Mouse (Mus musculus) limb, embryonic 15.5 days (tissue): Measurements from ENCODE around the gene Tcp1. TPM values are rescaled to one million over a fixed set of nuclear protein-coding genes. Genes with fewer than 3 reads are reported as not detected.
"Not testable (repeated sequence)": the region's sequence is repeated elsewhere in the genome, so short reads cannot be mapped to it uniquely, and the experiment has no call there.

ENCODE experiments used
- ATAC-seq: fragments of 200-750 bp; cut with Nextera tagmentation; 2 replicates; pipeline ENCODE4 v1.8.0; 2017; ENCODE audit warnings: low read depth, moderate TSS enrichment; ENCODE audit not compliant: insufficient number of reproducible peaks, low FRiP score, low TSS enrichment
- H3K27ac ChIP-seq: fragments of 300-500 bp; sonication (generic); 2 replicates; pipeline ENCODE4 v1.5.1; 2015; ENCODE audit warnings: moderate library complexity, mild to moderate bottlenecking, inconsistent platforms
- H3K27me3 ChIP-seq: fragments of 300-500 bp; sonication (generic); 2 replicates; pipeline ENCODE4 v1.6.1; 2015; ENCODE audit warnings: inconsistent platforms
- H3K36me3 ChIP-seq: fragments of 300-500 bp; sonication (generic); 2 replicates; pipeline ENCODE4 v1.6.1; 2015; ENCODE audit warnings: inconsistent platforms
- H3K4me1 ChIP-seq: fragments of 300-500 bp; sonication (generic); 2 replicates; pipeline ENCODE4 v1.6.1; 2015; ENCODE audit warnings: inconsistent platforms
- H3K4me2 ChIP-seq: fragments of 300-500 bp; sonication (generic); 2 replicates; pipeline ENCODE4 v1.6.1; 2015; ENCODE audit warnings: mild to moderate bottlenecking, inconsistent platforms
- H3K4me3 ChIP-seq: fragments of 300-500 bp; sonication (generic); 2 replicates; pipeline ENCODE4 v1.5.1; 2015; ENCODE audit warnings: mild to moderate bottlenecking, inconsistent platforms
- H3K9ac ChIP-seq: fragments of 300-500 bp; sonication (generic); 2 replicates; pipeline ENCODE4 v1.6.1; 2015; ENCODE audit warnings: inconsistent platforms
- H3K9me3 ChIP-seq: fragments of 300-500 bp; sonication (generic); 2 replicates; pipeline ENCODE4 v1.6.1; 2016; ENCODE audit warnings: inconsistent platforms
- WGBS: fragments of 180-500 bp; shearing (Covaris S2); methylation state at CpG from one replicate; pipeline ENCODE4 v1.1.7; 2015; 5-methylcytosine and 5-hydroxymethylcytosine counted together
- polyA plus RNA-seq: library from polyadenylated mRNA; unstranded; fragments of >200 nt; fragmentation: Nextera tagmentation; extraction: Ambion mirVana; gene quantifications from 2 replicates; pipeline ENCODE4 v1.2.1, GENCODE M21; 2015

Tcp1 gene
- polyA plus RNA-seq, 1 experiment from 2014 or later = 369 TPM

DNA sequence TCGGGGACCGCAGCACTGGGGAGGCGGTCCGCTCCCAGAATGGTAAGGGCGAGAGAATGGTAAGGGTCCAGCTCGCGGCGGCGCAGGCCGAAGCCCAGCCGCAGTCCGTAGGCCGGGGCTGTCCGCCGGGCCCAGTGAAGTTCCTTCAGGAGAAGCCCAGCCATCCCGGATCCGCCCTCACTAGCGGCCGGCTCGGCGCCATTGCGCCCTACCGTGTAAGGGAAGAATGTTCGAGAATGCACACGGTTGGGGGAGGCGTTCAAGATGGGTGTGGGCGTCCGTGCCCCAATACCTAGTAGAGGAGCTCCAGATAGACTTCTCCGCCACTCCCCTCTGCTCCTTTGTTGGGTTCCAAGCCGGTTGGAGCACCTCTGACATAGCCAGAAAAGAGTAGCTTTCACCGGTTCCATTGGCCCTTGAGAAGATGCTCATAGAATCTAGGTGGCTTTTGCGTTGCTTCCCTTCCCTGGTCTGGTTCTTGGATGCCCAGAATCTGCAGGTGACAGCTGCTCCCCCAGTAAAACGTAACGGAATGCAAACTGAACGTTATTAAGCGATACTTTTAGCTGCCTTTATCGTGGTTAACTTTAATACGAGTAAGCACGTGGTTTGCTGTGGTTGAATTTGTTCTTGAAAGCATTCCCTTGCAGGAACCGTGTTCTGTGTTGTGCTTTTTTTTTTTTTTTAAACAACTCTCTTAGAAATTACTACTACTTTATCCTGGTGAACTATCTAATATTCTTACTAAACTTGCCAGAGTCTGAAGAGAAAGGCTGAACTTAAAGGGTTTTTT, 1.3 kb downstream of the Tcp1 start:
- peak; percentile 40 for ATAC-seq
- Histone ChIP-seq H3K9ac (peak overlapping the region; percentile 98), H3K4me1 (peaks cover 14% of the 10 kb centered on the region; the same call in 1 of the 2 replicates), H3K4me3 (peak overlapping the region; percentile 88), H3K27me3 (no peaks in the 10 kb centered on the region), H3K36me3 (peaks cover 48% of the 10 kb centered on the region), H3K4me2 (peak overlapping the region; percentile 56), H3K27ac (peak overlapping the region; percentile 92), H3K9me3 (no peaks in the 10 kb centered on the region)
- WGBS = under 1% methylated on average over 40 of the region's 40 CpGs

DNA sequence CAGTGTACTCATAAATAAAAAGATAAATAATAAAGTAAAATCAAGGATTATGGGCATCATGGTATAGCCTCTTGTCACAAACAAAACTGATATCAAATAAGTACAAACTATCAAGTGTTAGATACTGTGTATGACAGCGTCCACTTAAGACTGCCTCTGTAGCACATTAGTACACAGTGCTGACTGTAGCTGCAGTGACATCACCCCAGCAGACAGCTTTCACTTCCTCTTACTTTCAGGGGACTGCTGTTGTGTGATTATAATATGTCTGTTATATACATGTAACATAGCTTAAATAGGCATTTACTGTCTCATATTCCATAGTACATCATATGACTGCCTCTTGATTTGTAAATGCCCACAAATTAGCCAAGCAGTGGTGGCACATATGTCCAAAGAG, 5.6 kb downstream of the Tcp1 start:
- no peaks in the 10 kb centered on the region for H3K27me3 ChIP-seq
- H3K4me3 ChIP-seq = no peak overlapping the region
- no peak overlapping the region for H3K9ac ChIP-seq
- H3K4me2 ChIP-seq = no peak overlapping the region
- no peak for ATAC-seq
- no peaks in the 10 kb centered on the region for H3K9me3 ChIP-seq
- peaks cover 7% of the 10 kb centered on the region; the same call in 1 of the 2 replicates for H3K4me1 ChIP-seq
- 92% methylated on average over 1 of the region's 1 CpGs for WGBS
- H3K36me3 ChIP-seq = peaks cover 66% of the 10 kb centered on the region
- no peak overlapping the region for H3K27ac ChIP-seq

DNA sequence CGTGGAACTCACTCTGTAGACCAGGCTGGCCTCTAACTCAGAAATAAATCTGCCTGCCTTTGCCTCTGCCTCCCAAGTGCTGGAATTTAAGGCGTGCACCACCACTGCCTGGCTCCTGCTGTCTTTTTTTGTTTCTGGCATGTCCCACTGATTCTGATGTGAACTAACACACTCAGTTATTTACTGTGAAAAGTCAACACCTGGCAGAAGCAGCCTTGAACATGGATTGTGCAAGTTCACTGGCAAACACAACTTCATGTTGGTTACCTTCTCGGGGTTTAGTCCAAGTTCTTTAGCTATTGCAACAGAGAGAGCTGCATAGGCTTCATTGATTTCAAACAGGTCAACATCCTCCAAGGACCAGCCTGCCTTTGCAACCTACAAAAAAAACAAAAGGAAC, 9.5 kb downstream of the Tcp1 start:
- Histone ChIP-seq H3K4me3 (no peak overlapping the region), H3K27me3 (no peaks in the 10 kb centered on the region), H3K4me1 (no peaks in the 10 kb centered on the region), H3K9ac (no peak overlapping the region), H3K9me3 (no peaks in the 10 kb centered on the region), H3K4me2 (no peak overlapping the region), H3K36me3 (peaks cover 61% of the 10 kb centered on the region), H3K27ac (no peak overlapping the region)
- 89% methylated on average over 3 of the region's 3 CpGs for WGBS
- ATAC-seq = no peak

DNA sequence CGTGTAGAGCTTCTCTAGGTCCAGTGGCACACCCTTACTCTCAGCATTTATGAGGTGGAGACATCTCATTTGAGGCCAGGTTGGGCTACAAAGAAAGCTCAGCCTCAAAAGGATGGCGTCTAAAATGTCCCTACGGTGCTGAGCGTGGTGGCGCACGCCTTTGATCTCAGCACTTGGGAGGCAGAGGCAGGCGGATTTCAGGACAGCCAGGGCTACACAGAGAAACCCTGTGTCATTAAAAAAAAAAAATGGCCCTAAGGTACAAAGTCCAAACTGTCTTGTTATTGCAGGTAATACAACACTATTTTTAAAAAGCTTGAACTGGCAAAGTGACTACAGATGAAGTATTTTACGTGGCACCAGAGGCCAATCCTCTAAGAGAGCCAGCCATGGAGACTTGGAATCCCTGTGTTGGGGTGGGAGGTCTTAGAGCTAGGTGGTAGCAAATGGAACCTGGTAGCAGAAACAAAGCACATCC, 10.2 kb downstream of the Tcp1 start:
- no peak for ATAC-seq
- WGBS = 87% methylated on average over 8 of the region's 8 CpGs
- peaks cover 54% of the 10 kb centered on the region for H3K36me3 ChIP-seq
- no peaks in the 10 kb centered on the region for H3K27me3 ChIP-seq
- H3K27ac ChIP-seq = no peak overlapping the region
- H3K4me3 ChIP-seq = no peak overlapping the region
- no peaks in the 10 kb centered on the region for H3K9me3 ChIP-seq
- no peak overlapping the region for H3K9ac ChIP-seq
- H3K4me1 ChIP-seq = no peaks in the 10 kb centered on the region
- H3K4me2 ChIP-seq = no peak overlapping the region

DNA sequence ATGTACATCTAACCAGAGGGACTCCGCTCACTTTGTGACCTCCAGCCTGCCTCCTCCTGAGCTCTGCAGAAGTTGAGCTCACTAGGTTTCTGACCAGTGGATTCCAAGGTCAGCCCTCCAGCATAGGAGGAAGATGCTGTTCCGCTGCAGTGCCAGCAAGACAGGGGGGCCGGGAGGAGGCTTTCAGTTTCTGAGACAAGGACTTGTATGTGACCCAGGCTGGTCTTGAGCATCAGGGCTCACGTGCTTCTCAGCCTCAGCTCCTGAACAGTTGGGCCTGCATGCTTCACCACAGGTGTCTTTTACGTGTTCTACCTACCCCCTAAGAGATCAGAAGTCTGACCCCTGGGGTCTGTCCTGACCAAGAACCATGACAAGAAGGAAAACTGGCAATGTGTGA, 16.1 kb downstream of the Tcp1 start:
- H3K4me2 ChIP-seq, H3K36me3 ChIP-seq, ATAC-seq, H3K9me3 ChIP-seq, H3K9ac ChIP-seq, H3K4me1 ChIP-seq, H3K27me3 ChIP-seq, H3K4me3 ChIP-seq, H3K27ac ChIP-seq: not testable (repeated sequence)
- WGBS = 83% methylated on average over 5 of the region's 5 CpGs

DNA sequence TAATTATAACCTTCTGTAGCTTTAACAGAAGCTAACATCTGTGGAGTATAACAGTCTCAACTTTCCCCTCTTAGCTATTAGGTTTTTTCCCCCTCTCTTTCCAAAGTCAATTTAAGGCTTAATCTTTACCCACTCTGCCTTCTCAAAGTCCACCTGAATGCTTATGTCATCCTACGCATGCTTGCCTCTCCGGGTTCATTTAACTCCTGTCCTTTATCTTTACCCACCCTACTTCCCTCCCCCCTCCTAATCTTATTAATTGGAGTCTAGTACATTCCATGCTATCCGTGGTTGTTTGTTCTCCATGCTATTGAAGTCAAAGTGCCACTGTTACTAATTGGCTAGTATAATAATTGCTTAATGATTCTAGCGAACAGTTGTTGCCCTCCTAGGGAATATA, 20.2 kb downstream of the Tcp1 start:
- H3K4me3 ChIP-seq = no peak overlapping the region
- no peak overlapping the region for H3K4me2 ChIP-seq
- H3K36me3 ChIP-seq = no peaks in the 10 kb centered on the region
- no peaks in the 10 kb centered on the region for H3K9me3 ChIP-seq
- H3K9ac ChIP-seq = no peak overlapping the region
- no peak overlapping the region for H3K27ac ChIP-seq
- H3K27me3 ChIP-seq = no peaks in the 10 kb centered on the region
- ATAC-seq = no peak
- H3K4me1 ChIP-seq = peaks cover 6% of the 10 kb centered on the region
- WGBS = 49% methylated on average over 4 of the region's 4 CpGs

DNA sequence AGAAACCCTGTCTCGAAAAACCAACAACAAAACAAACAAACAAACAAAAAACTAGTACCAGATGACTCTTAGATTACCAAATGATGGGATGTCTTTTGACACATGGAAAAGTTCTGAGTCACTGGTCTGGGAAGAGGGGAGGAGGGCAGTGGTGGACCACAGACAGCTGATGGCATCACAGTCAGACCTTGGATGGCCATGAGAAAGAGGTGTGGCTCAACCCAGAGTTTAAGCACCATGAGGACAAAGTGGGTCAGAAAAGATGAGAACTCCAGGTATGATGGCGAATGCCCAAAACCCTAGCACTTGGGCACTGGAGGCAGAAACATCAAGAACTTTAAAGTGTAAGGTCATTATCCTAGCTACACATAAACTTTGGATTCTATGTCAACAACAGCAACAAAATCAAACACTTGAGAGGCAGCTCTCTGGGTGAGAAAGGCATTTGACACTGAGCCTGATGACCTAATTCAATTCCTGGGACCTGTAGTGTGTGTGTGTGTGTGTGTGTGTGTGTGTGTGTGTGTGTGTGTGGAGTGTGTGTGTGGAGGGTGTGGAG, 22.0 kb downstream of the Tcp1 start:
- Histone ChIP-seq H3K4me3 (no peak overlapping the region), H3K36me3 (peaks cover 2% of the 10 kb centered on the region; the same call in 1 of the 2 replicates), H3K4me2 (no peak overlapping the region), H3K9me3 (no peaks in the 10 kb centered on the region), H3K4me1 (peaks cover 9% of the 10 kb centered on the region), H3K9ac (no peak overlapping the region), H3K27me3 (no peaks in the 10 kb centered on the region), H3K27ac (no peak overlapping the region)
- WGBS = 74% methylated on average over 2 of the region's 2 CpGs
- ATAC-seq = no peak

DNA sequence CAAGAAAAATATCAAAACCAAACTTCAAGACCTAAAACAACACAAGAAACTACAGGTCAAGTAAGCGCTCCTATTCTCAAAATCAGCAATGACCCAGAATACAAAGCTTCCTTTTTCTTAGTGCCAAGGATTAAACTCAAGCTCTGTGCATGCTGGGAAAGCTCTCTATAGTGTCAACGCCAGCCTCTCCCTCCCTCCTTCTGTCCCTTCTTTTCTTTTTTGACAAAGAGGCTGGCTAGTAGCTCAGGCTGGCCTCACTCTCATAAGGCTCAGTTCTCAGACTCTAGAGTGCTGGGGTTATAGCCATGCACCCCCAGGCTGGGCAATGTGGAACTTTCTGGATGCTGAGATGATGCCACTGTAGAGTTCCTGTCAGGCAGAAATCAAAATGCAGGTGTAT, 22.6 kb downstream of the Tcp1 start:
- peaks cover 9% of the 10 kb centered on the region for H3K4me1 ChIP-seq
- no peak overlapping the region for H3K4me2 ChIP-seq
- H3K36me3 ChIP-seq = peaks cover 7% of the 10 kb centered on the region
- H3K27me3 ChIP-seq = no peaks in the 10 kb centered on the region
- no peak overlapping the region for H3K9ac ChIP-seq
- H3K4me3 ChIP-seq = no peak overlapping the region
- no peaks in the 10 kb centered on the region for H3K9me3 ChIP-seq
- no peak overlapping the region for H3K27ac ChIP-seq
- 68% methylated on average over 2 of the region's 2 CpGs for WGBS
- ATAC-seq = no peak

DNA sequence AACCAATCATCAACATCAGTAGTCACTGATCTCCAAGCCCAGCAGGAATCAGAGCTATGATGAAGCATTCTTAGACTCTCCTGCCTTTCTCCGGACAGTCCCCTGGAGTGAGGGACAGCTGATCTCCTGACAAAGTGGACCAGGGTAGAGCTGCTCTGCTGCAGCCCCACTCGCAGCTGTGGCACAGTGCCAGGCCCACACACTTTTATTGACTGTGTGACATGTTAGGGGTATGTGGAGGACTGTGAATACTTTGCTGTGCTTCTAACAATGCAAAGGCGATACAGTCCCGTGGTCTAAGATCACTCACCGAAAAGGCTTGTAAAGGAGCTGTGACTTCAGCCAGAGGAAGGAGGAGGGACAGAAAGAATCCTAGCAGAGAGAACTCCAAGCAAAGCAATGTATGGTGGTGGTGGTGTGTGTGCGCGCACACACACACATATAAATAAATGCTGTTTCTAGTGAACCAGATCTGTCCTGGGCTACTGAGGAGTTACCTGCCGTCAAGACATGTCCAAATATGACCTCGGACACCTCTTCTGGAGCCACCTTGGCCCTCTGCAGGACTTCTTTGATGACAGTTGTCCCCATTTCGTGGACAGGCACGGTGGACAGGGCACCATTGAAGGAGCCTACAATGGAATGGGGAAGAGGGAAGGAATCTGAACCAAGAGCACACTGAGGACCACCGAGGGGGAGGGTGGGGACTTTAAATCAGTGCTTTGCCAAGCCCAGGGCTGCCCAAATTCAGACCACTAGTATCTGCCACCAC, 24.1 kb downstream of the Tcp1 start:
- 43% methylated on average over 3 of the region's 12 CpGs for WGBS
- Histone ChIP-seq H3K4me3 (peak overlapping the region; percentile 33), H3K36me3 (peaks cover 18% of the 10 kb centered on the region), H3K4me2 (peak overlapping the region; percentile 53)
- not testable (repeated sequence) for H3K9ac ChIP-seq, H3K4me1 ChIP-seq, H3K27ac ChIP-seq, H3K9me3 ChIP-seq, H3K27me3 ChIP-seq, ATAC-seq

DNA sequence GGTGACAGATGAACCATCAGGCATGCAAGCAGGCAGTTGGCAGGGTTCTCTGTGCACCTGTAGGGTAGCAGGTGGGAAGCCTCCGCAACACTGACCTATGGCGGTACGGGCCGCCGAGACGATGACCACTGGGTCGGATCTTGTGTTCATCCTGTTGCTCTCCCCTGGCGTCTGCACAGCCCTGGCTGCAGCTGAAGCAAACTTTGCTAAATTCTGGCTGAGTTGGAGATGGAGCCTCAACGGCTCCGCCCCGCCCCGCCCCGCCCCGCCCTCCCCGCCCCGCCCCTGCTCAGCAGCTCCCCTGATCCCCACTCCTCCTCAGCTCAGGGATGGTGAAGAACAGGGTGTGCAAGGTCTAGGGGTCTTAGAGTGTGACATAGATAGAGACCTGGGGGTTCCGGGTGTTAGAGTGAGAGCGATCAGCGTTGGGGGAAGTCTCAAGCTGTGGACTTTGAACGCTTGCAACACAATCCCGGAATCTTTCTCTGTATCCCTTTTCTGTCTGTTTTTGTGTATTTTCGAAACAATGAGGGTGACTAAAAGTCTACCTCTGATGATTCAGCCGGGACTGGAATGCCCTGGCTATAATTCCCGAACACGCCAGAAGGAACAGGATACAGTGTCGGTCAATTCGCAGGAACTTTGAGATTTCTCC, 24.8 kb downstream of the Tcp1 start, which contains the start of gene Acat3:
TSS of gene Acat3 (minus strand) at position 450 of the 655 bp plus-strand sequence.
- 9% methylated on average over 27 of the region's 27 CpGs for WGBS
- Histone ChIP-seq H3K4me3 (peak within 1 kb of the TSS; percentile 33), H3K27me3 (no peaks in the 10 kb centered on the region), H3K36me3 (peaks cover 25% of the 10 kb centered on the region), H3K4me2 (peak within 1 kb of the TSS; percentile 53), H3K27ac (peak within 1 kb of the TSS; percentile 33; the same call in 1 of the 2 replicates), H3K9ac (peak within 1 kb of the TSS; percentile 1; the same call in 1 of the 2 replicates), H3K4me1 (peaks cover 9% of the 10 kb centered on the region), H3K9me3 (no peaks in the 10 kb centered on the region)
- ATAC-seq = peak; percentile 69; the same call in 1 of the 2 replicates

DNA sequence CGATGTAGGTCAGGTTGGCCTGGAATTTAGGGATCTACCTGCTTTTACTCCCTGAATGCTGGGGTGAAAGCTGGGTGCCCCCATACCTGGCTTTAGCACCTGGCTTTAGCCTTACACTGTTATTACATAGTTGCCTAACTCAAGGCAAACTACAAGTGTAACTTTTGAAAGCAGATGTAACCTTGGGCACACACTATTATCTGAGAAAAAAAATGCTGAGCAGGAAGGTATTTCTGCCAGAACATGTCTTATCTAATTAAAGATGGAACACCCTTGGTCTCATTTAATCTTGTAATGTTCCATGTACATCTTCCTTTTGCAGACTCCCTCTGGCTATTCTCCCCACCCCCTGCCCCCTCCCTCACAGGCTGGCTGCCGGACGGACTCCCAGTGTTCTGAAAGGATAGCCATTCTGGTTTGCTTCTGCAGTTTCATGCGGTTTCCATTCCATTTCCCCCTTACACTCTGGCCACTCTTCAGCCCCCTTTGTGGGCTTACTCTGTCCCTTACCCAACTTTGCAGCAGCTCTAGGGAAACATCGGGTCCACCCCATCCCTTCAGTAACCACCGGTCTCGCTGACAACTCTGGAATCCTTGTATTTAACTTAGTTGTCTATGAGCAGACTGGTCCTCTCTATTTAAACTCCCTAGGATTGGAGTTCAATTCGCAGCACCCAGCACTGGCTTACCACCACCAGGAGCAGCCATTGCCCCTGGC, 26.2 kb downstream of the Tcp1 start:
- ATAC-seq = no peak
- H3K36me3 ChIP-seq = peaks cover 36% of the 10 kb centered on the region
- no peaks in the 10 kb centered on the region for H3K9me3 ChIP-seq
- WGBS = 66% methylated on average over 8 of the region's 8 CpGs
- no peaks in the 10 kb centered on the region for H3K27me3 ChIP-seq
- H3K4me3 ChIP-seq = no peak overlapping the region
- H3K4me2 ChIP-seq = no peak overlapping the region
- H3K9ac ChIP-seq = no peak overlapping the region
- no peak overlapping the region for H3K27ac ChIP-seq
- H3K4me1 ChIP-seq = peaks cover 9% of the 10 kb centered on the region
